Mouse (Mus musculus): ENCODE results near the gene Smoc1. TPM values are rescaled to one million over a fixed set of nuclear protein-coding genes. Genes with fewer than 3 reads are reported as not detected.

The Smoc1 gene
- polyA plus RNA-seq, 1 experiment: 5.0 TPM

GRCm38 (mm10) chr12:81233746-81234380 is 207.3 kb downstream of the Smoc1 start:
- no peak for DNase-seq
- TF ChIP-seq POLR2A (IDR thresholded peaks at IDR 0.05; ENCODE audit: borderline replicate concordance, extremely low read depth, low read depth, low read length) (no peak), CTCF (IDR thresholded peaks at IDR 0.05; ENCODE audit: insufficient read depth, low read length) (no peak)
- WGBS: 85% methylated on average over 1 of the region's 1 CpGs
- Histone ChIP-seq H3K4me3 (replicated peaks; ENCODE audit: extremely low read depth, low read depth, low read length) (no peak overlapping the region), H3K4me1 (ENCODE audit: control insufficient read depth, insufficient read depth, low read length) (no peaks in the 10 kb centered on the region)

GRCm38 (mm10) chr12:81235456-81236330 is 209.1 kb downstream of the Smoc1 start:
- WGBS: 72% methylated on average over 10 of the region's 10 CpGs
- no peak overlapping the region for H3K4me3 ChIP-seq (replicated peaks; ENCODE audit: extremely low read depth, low read depth, low read length)
- TF ChIP-seq POLR2A (IDR thresholded peaks at IDR 0.05; ENCODE audit: borderline replicate concordance, extremely low read depth, low read depth, low read length) (no peak), CTCF (IDR thresholded peaks at IDR 0.05; ENCODE audit: insufficient read depth, low read length) (no peak)
- no peaks in the 10 kb centered on the region for H3K4me1 ChIP-seq (ENCODE audit: control insufficient read depth, insufficient read depth, low read length)
- no peak for DNase-seq

Other genes with a start within 250 kb of the Smoc1 start
- gene Susd6, start 236.3 kb upstream of the Smoc1 start, polyA plus RNA-seq (2012; rRNA removed): 83.3 and 102 TPM in 2 replicates
- 364 and 550 TPM in 2 replicates for gene Srsf5, start 81.3 kb upstream of the Smoc1 start, polyA plus RNA-seq (2012; rRNA removed)
- 0.11 and 0.50 TPM in 2 replicates for gene Slc10a1, start 58.1 kb upstream of the Smoc1 start, polyA plus RNA-seq (2012; rRNA removed)